Mouse (Mus musculus) cerebellum, adult 9-11 months (tissue): ENCODE results near the gene Stard5.

Experiments used
- DNase-seq: peaks from one replicate; pipeline ENCODE4 v3.0.0; 2022

The Stard5 gene

DNA sequence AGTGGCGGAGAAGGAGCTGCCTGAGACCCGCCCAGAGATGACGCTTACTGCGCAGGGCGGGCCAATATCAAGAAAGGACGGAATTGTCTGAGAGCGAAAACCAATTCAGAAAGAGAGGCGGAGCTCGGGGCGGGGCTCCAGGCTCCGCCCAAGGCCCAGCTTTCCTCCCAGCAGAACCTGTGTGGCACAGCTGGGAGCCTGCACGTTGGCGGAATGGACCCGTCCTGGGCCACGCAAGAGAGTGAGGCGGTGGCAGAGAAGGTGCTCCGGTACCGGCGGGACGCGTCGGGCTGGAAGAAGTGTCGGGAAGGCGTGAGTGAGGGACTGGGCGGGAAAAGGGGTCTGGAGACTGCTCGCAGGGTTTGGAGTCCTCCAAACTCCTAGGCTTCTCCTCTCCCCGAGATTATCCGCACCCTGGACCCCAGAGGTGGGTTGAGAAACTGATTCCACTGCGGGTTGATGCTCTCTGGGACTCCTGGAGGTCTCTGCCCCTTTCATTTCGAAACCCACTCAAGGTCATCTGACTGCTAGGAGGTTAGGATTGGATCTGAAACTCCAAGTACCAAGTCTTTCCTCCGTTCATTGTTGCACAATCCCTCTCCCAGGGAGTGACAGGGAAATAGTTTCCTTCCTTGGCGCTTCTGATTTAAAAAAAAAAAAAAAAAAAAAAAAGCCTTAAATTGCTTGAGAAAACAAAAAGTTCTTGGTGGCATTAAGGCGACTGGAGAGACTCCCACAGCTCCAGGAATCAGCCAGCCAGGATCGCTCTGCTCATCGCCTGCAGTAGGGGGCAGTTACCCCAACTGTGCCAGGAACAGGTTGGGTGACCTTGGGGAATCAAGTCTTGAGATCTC, at the start of gene Stard5:
Gene Stard5 (plus strand): TSS at position 132 of the 854 bp plus-strand sequence.
- peak; percentile 95 for DNase-seq

- DNase-seq, result peak; percentile 81
Observed at GRCm38 (mm10) chr7:83584639-83585471, 46.9 kb upstream of the Stard5 start, which contains the start of gene Tmc3. Tmc3 (plus strand) TSS chr7:83584927.

GRCm38 (mm10) chr7:83594056-83594455, 37.7 kb upstream of the Stard5 start:
- no peak for DNase-seq

GRCm38 (mm10) chr7:83597063-83597462, 34.7 kb upstream of the Stard5 start:
- no peak for DNase-seq

DNA sequence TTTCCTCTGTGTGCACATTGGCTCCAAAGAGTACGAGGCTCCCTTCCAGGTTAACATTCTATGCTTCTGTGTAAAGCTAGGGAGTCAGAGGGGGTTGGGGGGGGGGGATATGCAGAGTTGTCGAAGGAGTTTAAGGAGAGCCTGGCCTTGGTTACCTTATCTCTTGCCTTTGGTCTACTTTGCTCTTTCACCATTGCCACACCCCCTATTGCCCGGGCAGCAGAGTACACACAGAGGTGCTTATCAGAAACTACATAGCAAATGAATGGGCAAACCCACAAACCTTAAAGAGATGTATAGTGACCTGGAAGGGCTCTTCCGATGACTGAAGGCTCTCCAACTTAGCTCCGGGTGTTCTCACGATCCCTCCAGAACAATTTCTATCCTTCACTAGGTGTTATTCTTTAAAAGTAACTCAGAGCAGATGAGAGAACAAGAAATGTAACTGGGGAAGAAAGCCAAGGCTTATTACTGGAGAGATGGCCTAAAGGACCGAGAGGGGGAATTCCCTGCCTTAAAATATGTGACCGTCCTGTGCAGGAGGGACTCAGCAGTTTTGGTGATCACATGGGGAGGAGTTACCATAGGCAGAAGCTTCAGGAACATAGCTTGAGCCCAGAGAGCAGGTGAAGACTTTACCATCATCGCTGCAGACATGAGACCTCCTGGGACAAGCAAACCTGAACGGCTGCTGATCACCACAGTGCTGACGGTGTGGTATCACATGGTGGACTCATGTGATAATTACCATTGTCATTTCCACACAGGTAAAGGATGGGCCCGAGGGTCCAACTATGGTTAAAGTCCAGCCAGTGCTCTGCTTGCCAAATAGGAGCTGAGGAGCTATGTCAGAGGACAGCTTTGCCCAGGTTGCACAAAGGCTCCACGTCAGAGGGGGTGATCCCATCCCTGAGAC, 32.5 kb upstream of the Stard5 start:
- DNase-seq, result no peak

DNA sequence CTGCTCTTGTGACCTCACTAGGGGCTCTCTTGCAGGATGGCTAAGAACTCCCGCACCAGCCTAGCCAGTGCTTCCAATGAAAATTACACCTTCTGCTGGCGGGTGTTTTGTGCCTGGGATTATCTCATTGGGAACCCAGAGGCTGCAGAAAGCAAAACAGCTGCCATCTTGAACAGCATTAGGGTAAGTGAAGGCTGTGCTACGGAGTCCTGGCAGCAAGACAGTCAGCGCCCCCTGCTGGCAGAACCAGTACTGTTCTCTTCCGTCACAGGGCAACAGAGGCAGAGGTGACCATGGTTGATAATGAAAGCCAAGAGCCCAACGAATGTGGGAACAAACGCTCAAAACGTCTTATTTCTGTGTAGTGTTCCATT, 31.9 kb upstream of the Stard5 start:
- DNase-seq, result peak; percentile 43

- no peak for DNase-seq
Observed at GRCm38 (mm10) chr7:83604180-83604944, 27.4 kb upstream of the Stard5 start.

- DNase-seq, result no peak
Observed at GRCm38 (mm10) chr7:83606796-83607195, 25.0 kb upstream of the Stard5 start.

GRCm38 (mm10) chr7:83609891-83610290, 21.9 kb upstream of the Stard5 start:
- DNase-seq, result no peak

GRCm38 (mm10) chr7:83611886-83612285, 19.9 kb upstream of the Stard5 start:
- no peak for DNase-seq

DNA sequence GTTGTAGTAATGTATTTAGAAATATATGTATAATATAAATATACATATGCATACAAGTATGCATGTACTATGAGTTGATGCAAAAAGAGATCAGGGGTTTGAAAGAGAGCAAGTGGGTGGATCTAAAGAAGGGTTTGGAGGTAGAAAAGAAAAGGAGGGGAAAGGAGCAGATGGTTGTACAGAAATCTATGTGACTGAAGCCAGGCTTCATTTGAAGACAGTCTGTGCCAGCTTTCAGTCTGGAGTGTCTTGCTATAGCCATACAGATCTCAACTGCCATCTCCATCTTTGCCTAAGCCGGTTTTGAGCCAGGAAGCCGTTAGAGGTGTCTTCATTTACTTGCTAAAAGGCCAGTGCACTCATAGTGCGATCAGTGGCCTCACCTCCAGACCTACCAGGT, 16.5 kb upstream of the Stard5 start:
- DNase-seq, result no peak

DNA sequence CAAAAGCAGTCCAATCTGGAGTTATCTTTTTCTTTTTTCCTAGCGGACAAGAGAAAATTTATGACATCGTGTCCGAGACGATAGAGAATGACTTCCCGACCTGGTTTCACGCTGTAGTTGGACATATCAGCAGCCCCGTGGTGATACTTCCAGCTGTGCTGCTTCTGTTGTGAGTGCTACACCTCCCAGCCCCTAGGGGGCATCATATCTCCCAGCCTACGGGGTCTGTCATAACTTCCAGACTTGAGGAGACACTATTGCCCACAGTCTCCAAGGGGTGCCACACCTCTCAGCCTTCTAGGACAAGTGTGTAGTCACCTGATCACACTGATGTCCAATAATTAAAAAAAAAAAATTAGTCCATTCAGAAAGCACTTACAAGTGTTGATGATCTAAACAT, 15.9 kb upstream of the Stard5 start:
- DNase-seq, result no peak

- no peak for DNase-seq
Observed at GRCm38 (mm10) chr7:83616268-83616667, 15.5 kb upstream of the Stard5 start.

- no peak for DNase-seq
Observed at GRCm38 (mm10) chr7:83618709-83619108, 13.1 kb upstream of the Stard5 start.

GRCm38 (mm10) chr7:83622582-83622981, 9.2 kb upstream of the Stard5 start:
- DNase-seq, result no peak

DNA sequence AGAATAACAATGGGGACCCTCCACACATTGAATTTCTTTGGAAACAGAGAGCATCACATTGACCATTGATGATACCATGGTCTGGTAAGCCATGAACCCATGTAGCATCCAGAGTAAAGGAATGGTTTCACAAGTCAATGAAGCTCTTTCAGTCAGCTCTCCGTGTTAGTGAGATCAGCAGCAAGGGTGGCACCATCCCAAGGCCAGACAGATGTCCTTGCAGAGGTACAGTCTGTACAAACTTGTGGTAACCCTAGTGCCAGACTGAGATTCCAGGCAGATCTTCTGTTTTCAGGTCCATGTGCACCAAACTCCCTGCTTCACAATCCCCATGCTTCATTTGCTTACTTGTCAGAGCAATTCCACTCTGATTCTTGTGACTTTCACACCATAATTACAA, 7.7 kb upstream of the Stard5 start:
- DNase-seq, result no peak

- no peak for DNase-seq
Observed at GRCm38 (mm10) chr7:83626557-83627257, 5.1 kb upstream of the Stard5 start.

- no peak for DNase-seq
Observed at GRCm38 (mm10) chr7:83627369-83627768, 4.4 kb upstream of the Stard5 start.

DNA sequence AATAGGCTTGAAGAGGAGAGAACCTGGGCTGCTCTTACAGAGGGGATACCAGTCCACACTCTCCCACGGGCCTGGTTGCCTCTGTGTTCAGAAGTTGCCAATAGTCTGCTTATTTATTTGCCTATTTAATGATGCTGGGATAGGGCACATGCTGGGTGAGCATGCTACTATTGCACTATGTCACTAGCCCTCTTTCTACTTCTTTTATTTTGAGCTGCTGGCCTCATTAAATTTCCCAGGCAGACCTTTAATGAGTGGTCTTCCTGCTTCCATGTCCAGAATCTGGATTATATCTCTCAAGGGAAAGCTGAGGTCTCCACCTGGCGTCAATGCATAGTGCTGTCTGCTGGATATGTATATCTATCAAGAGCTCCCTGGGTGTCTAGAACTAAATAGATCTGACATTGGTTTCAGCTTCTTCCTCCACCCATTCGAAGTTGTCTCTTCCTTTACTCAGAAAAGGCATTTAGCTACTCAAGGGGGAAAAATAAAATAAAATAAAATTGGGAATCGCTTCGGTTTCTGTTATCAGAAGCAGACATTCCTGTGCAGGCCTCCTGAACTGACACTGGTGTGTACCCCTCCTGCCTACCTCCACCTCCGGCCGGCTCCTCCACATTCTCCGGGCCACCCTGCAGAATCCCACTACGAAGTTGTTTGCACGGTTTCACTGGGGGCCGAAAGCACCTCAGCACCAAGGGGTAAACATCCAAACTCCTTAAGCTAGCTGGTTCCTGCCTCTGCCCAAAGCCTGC, 509 bp upstream of the Stard5 start:
- no peak for DNase-seq

GRCm38 (mm10) chr7:83632682-83633120, 942 bp downstream of the Stard5 start:
- DNase-seq, result no peak

DNA sequence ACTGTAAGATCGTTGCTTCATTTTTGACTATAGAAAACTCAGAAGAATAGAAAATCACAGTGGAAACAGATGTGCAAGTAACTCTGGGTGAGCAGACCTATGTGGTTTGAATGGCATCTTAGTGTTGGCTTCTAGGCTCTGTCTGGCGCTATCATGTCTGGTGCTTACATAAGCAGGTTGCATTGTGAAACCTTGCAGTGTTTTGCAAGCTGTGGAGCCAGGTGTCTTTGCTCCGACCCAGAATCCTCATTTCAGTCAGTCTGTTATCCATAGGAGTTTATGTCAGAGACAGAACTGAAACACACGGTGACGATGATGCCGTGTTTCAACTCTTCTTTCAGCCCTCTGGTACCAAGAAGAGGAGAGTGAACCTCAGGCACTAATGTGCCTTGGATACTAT, 2.1 kb downstream of the Stard5 start:
- DNase-seq, result peak; percentile 64
